Mouse (Mus musculus): ENCODE measurements around the gene Agpat1.

Agpat1 gene

GRCm38 (mm10) chr17:34604061-34604508, at the start of gene Agpat1:
Gene Agpat1 (plus strand): TSS chr17:34604262.
- peak; percentile 100 for DNase-seq

- peak; percentile 44 for DNase-seq
Measured at GRCm38 (mm10) chr17:34555483-34555882, 48.6 kb upstream of the Agpat1 start.

- no peak for DNase-seq
Measured at GRCm38 (mm10) chr17:34556406-34556805, 47.7 kb upstream of the Agpat1 start.

GRCm38 (mm10) chr17:34557411-34557810, 46.7 kb upstream of the Agpat1 start:
- DNase-seq, result no peak

- no peak for DNase-seq
Measured at GRCm38 (mm10) chr17:34559116-34559515, 44.9 kb upstream of the Agpat1 start.

- no peak for DNase-seq
Measured at GRCm38 (mm10) chr17:34559895-34560294, 44.2 kb upstream of the Agpat1 start.

- DNase-seq, result no peak
Measured at GRCm38 (mm10) chr17:34560438-34560837, 43.6 kb upstream of the Agpat1 start.

GRCm38 (mm10) chr17:34561200-34561599, 42.9 kb upstream of the Agpat1 start:
- DNase-seq, result no peak

- DNase-seq, result no peak
Measured at GRCm38 (mm10) chr17:34562595-34562994, 41.5 kb upstream of the Agpat1 start.

- DNase-seq, result no peak
Measured at GRCm38 (mm10) chr17:34563354-34563753, 40.7 kb upstream of the Agpat1 start.

- DNase-seq, result no peak
Measured at GRCm38 (mm10) chr17:34564003-34564421, 40.0 kb upstream of the Agpat1 start, which contains the start of gene Notch4. Gene Notch4 (plus strand): TSS chr17:34564268.

GRCm38 (mm10) chr17:34564796-34565195, 39.3 kb upstream of the Agpat1 start:
- no peak for DNase-seq

GRCm38 (mm10) chr17:34567311-34567710, 36.8 kb upstream of the Agpat1 start:
- DNase-seq, result no peak

- no peak for DNase-seq
Measured at GRCm38 (mm10) chr17:34568421-34568820, 35.6 kb upstream of the Agpat1 start.

GRCm38 (mm10) chr17:34569919-34570318, 34.1 kb upstream of the Agpat1 start:
- DNase-seq, result no peak

GRCm38 (mm10) chr17:34571875-34572274, 32.2 kb upstream of the Agpat1 start:
- no peak for DNase-seq

- no peak for DNase-seq
Measured at GRCm38 (mm10) chr17:34572361-34572760, 31.7 kb upstream of the Agpat1 start.

- DNase-seq, result no peak
Measured at GRCm38 (mm10) chr17:34576577-34576976, 27.5 kb upstream of the Agpat1 start.

- DNase-seq, result no peak
Measured at GRCm38 (mm10) chr17:34578070-34578469, 26.0 kb upstream of the Agpat1 start.

- DNase-seq, result peak; percentile 18
Measured at GRCm38 (mm10) chr17:34582528-34582927, 21.5 kb upstream of the Agpat1 start.

GRCm38 (mm10) chr17:34583397-34583796, 20.7 kb upstream of the Agpat1 start:
- peak; percentile 49 for DNase-seq

- no peak for DNase-seq
Measured at GRCm38 (mm10) chr17:34583819-34584218, 20.2 kb upstream of the Agpat1 start.

- peak; percentile 42 for DNase-seq
Measured at GRCm38 (mm10) chr17:34585121-34585520, 18.9 kb upstream of the Agpat1 start.

- DNase-seq, result peak; percentile 66
Measured at GRCm38 (mm10) chr17:34585877-34586771, 17.9 kb upstream of the Agpat1 start.

Data from cerebellum, adult 9-11 months (tissue).